Mouse (Mus musculus) kidney, embryonic 14.5 days (tissue): ENCODE results near the gene Fam117a. TPM values are rescaled to one million over a fixed set of nuclear protein-coding genes. Genes with fewer than 3 reads are reported as not detected.

Source experiments
- ATAC-seq: fragments of 200-750 bp; cut with Nextera tagmentation; 2 replicates; pipeline ENCODE4 v1.8.0; 2017; ENCODE audit warnings: moderate number of reproducible peaks, mild to moderate bottlenecking, moderate TSS enrichment, moderate library complexity; ENCODE audit not compliant: low FRiP score, low TSS enrichment
- H3K27ac ChIP-seq: fragments of 300-500 bp; sonication (generic); 2 replicates; pipeline ENCODE4 v1.5.1; 2014; ENCODE audit warnings: low read depth, mild to moderate bottlenecking, low read length, moderate library complexity, mixed read lengths
- H3K27me3 ChIP-seq: fragments of 300-500 bp; sonication (generic); 2 replicates; pipeline ENCODE4 v1.6.1; 2014; ENCODE audit warnings: mild to moderate bottlenecking, low read length; ENCODE audit not compliant: control insufficient read depth, insufficient read depth
- H3K36me3 ChIP-seq: fragments of 300-500 bp; sonication (generic); 2 replicates; pipeline ENCODE4 v1.6.1; 2014; ENCODE audit warnings: low read length, mixed read lengths; ENCODE audit not compliant: control insufficient read depth, insufficient read depth
- H3K4me1 ChIP-seq: fragments of 300-500 bp; sonication (generic); 2 replicates; pipeline ENCODE4 v1.6.1; 2014; ENCODE audit warnings: low read length, mixed read lengths; ENCODE audit not compliant: control insufficient read depth, insufficient read depth
- H3K4me2 ChIP-seq: fragments of 300-500 bp; sonication (generic); replicated peaks from 2 replicates; pipeline ENCODE4 v1.6.1; 2014; ENCODE audit warnings: low read depth, mild to moderate bottlenecking, low read length
- H3K4me3 ChIP-seq: fragments of 300-500 bp; sonication (generic); 2 replicates; pipeline ENCODE4 v1.5.1; 2014; ENCODE audit warnings: mild to moderate bottlenecking, low read length
- H3K9ac ChIP-seq: fragments of 300-500 bp; sonication (generic); 2 replicates; pipeline ENCODE4 v1.6.1; 2014; ENCODE audit warnings: low read depth, mild to moderate bottlenecking, low read length, moderate library complexity
- H3K9me3 ChIP-seq: fragments of 300-500 bp; sonication (generic); 2 replicates; pipeline ENCODE4 v1.6.1; 2016; ENCODE audit warnings: low read length; ENCODE audit not compliant: control insufficient read depth
- WGBS: fragments of 180-500 bp; shearing (Covaris S2); extraction: QIAGEN DNeasy Blood & Tissue Kit; methylation state at CpG from one replicate; pipeline ENCODE4 v1.1.7; 2014; 5-methylcytosine and 5-hydroxymethylcytosine counted together
- polyA plus RNA-seq: library from polyadenylated mRNA; unstranded; fragments of >200 nt; fragmentation: Nextera tagmentation; extraction: Ambion mirVana; gene quantifications from 2 replicates; pipeline ENCODE4 v1.2.1, GENCODE M21; 2014

Gene Fam117a
- polyA plus RNA-seq, 1 experiment from 2014 or later = 13.0 TPM

DNA sequence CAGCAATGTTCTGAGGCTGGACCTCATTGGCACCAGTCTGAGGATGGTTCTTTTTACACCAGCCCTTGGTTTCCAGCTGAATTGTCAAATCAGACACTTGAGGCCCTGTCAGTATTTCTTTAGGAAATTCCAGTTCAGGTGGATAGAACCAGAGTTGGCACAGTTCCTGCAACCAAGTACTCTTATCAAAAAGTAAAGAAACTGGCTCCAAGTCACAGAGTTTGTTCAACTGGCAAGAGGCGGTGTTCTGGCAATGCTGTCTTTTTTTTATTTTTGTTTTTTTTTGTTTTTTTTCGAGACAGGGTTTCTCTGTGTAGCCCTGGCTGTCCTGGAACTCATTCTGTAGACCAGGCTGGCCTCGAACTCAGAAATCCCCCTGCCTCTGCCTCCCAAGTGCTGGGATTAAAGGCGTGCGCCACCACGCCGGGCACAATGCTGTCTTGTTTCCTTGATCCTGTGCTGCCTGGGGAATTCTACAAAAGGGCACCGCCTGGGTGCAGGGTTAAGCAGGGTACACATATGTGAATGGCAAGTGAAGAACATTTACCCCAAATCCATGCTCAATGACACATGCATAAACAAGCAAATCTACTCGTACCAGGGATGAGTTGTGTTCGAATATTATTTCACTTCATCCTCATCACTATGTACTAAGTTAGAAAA is 72.8 kb downstream of the Fam117a start:
- H3K9me3 ChIP-seq = no peaks in the 10 kb centered on the region
- H3K36me3 ChIP-seq = no peaks in the 10 kb centered on the region
- no peaks in the 10 kb centered on the region for H3K27me3 ChIP-seq
- H3K9ac ChIP-seq = no peak overlapping the region
- 87% methylated on average over 10 of the region's 10 CpGs for WGBS
- H3K4me1 ChIP-seq = no peaks in the 10 kb centered on the region
- no peak overlapping the region for H3K4me3 ChIP-seq
- H3K4me2 ChIP-seq = no peak overlapping the region
- H3K27ac ChIP-seq = no peak overlapping the region
- ATAC-seq = no peak

- no peak overlapping the region for H3K4me3 ChIP-seq
- no peak overlapping the region for H3K4me2 ChIP-seq
- no peaks in the 10 kb centered on the region for H3K9me3 ChIP-seq
- no peak for ATAC-seq
- WGBS = 58% methylated on average over 6 of the region's 6 CpGs
- H3K27me3 ChIP-seq = no peaks in the 10 kb centered on the region
- H3K27ac ChIP-seq = no peak overlapping the region
- H3K36me3 ChIP-seq = no peaks in the 10 kb centered on the region
- H3K4me1 ChIP-seq = peaks cover 12% of the 10 kb centered on the region
- H3K9ac ChIP-seq = no peak overlapping the region
These were observed 74.7 kb downstream of the Fam117a start for GRCm38 (mm10) chr11:95411453-95412013.

GRCm38 (mm10) chr11:95412615-95413014 is 75.8 kb downstream of the Fam117a start:
- Histone ChIP-seq H3K27ac (no peak overlapping the region), H3K4me3 (no peak overlapping the region), H3K9ac (no peak overlapping the region), H3K27me3 (no peaks in the 10 kb centered on the region), H3K4me1 (peaks cover 12% of the 10 kb centered on the region), H3K9me3 (no peaks in the 10 kb centered on the region), H3K4me2 (no peak overlapping the region), H3K36me3 (no peaks in the 10 kb centered on the region)
- WGBS = 91% methylated on average over 3 of the region's 3 CpGs
- ATAC-seq = no peak

DNA sequence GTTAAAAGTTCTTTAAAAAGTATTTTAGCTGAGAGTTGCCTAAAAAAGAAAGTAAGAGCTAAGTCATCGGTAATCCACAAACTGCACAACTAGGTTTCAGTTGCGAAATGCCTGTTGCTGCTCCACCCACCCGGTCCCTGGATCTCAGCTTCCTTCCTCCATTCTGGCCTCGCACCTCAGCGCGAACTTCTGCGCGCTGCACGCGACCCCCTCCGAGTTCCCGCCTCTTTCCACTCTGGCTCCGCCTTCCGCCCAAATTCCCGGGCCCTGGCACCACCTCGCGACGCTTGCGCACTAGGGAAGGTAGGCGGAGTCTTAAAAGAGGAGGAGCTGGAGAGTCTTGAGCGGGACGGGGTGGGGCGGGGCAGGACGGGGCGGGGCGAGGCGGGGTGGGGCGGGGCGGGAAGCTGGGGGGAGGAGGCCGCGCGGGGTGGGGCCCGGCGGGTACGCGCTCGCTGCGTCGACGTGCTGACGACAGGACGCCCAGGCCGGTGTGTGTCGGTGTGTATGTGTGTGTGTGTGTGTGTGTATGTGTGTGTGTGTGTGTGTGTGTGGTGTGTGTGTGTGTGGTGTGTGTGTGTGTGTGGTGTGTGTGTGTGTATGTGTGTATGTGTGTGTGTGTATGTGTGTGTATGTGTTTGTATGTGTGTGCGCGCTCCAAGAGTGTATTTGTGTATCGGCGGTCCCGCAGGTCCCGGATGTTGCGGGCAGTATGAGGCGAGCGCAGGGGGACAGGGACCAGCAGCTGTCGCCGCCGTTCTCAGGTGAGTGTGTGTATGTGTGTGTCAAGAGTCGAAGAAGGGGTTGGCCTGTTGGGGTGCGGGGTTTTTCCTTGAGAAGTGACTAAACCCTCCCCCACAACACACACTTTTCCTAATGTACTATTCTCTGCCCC is 77.1 kb downstream of the Fam117a start, which contains the start of gene Spop:
Gene Spop, plus strand, starts transcription at position 440 of the 895 bp plus-strand sequence.
- H3K36me3 ChIP-seq = no peaks in the 10 kb centered on the region
- peak within 1 kb of the TSS; percentile 72 for H3K4me3 ChIP-seq
- H3K9me3 ChIP-seq = no peaks in the 10 kb centered on the region
- peak within 1 kb of the TSS; percentile 69 for H3K9ac ChIP-seq
- peaks cover 12% of the 10 kb centered on the region for H3K4me1 ChIP-seq
- H3K27me3 ChIP-seq = no peaks in the 10 kb centered on the region
- WGBS = 3% methylated on average over 55 of the region's 58 CpGs
- ATAC-seq = peak; percentile 87
- H3K4me2 ChIP-seq = peak within 1 kb of the TSS; percentile 76
- peak within 1 kb of the TSS; percentile 93 for H3K27ac ChIP-seq

DNA sequence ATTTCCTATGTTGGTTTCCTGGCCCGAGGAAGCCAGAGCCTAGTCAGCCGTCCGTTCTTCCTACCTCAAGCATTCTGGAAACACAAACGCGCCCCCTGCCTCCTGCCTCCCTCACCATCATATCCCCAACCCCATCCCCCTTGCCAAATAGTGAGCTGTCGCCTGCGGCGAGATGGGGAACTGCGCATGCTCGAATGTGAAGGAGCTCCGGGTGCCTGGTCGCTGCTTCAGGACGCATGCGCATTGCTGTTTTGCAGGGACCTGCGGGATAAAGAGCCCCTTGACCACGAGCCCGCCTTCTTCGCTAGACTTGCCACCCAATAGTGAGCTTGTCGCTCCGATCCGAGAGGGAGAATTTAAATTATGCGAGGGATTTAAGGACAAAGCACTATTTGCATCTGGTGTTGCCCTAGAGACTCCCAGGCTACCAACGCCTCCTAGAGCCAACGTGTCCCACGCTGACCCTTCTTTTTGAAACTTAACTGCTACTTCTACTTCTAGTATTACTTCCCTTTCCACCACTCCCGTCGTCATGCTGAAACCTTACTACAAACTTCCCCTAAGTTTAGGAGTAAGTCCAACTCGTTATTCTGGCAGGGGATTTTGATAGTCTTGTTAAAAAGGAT is 77.8 kb downstream of the Fam117a start:
- Histone ChIP-seq H3K4me3 (peak overlapping the region; percentile 72), H3K9ac (peak overlapping the region; percentile 69), H3K9me3 (no peaks in the 10 kb centered on the region), H3K36me3 (no peaks in the 10 kb centered on the region), H3K27me3 (no peaks in the 10 kb centered on the region), H3K4me2 (peak overlapping the region; percentile 76), H3K27ac (peak overlapping the region; percentile 93), H3K4me1 (peaks cover 12% of the 10 kb centered on the region)
- peak; percentile 89 for ATAC-seq
- 0% methylated on average over 28 of the region's 28 CpGs for WGBS

- Histone ChIP-seq H3K27me3 (no peaks in the 10 kb centered on the region), H3K4me1 (peaks cover 12% of the 10 kb centered on the region), H3K27ac (0 out of 2 replicates have a peak overlapping the region, but pooled peaks have one; percentile 18), H3K4me3 (no peak overlapping the region), H3K9me3 (no peaks in the 10 kb centered on the region), H3K36me3 (no peaks in the 10 kb centered on the region), H3K4me2 (peak overlapping the region; percentile 25), H3K9ac (no peak overlapping the region)
- no peak for ATAC-seq
These were observed 79.1 kb downstream of the Fam117a start for GRCm38 (mm10) chr11:95415931-95416330.

GRCm38 (mm10) chr11:95417341-95417740 is 80.5 kb downstream of the Fam117a start:
- Histone ChIP-seq H3K4me1 (peaks cover 12% of the 10 kb centered on the region), H3K27me3 (no peaks in the 10 kb centered on the region), H3K4me3 (no peak overlapping the region), H3K9me3 (no peaks in the 10 kb centered on the region), H3K4me2 (no peak overlapping the region), H3K9ac (peak overlapping the region; percentile 9; the same call in 1 of the 2 replicates), H3K36me3 (no peaks in the 10 kb centered on the region), H3K27ac (no peak overlapping the region)
- no peak for ATAC-seq
- WGBS = 88% methylated on average over 5 of the region's 5 CpGs

- Histone ChIP-seq H3K27me3 (no peaks in the 10 kb centered on the region), H3K27ac (no peak overlapping the region), H3K4me3 (no peak overlapping the region), H3K9ac (no peak overlapping the region), H3K4me1 (peaks cover 2% of the 10 kb centered on the region), H3K4me2 (no peak overlapping the region), H3K9me3 (no peaks in the 10 kb centered on the region), H3K36me3 (no peaks in the 10 kb centered on the region)
- WGBS = 79% methylated on average over 2 of the region's 2 CpGs
- ATAC-seq = no peak
These were observed 84.1 kb downstream of the Fam117a start for GRCm38 (mm10) chr11:95420880-95421435.
